Mouse (Mus musculus) heart, embryonic 15.5 days (tissue): Measurements from ENCODE around the gene Hoxa13. TPM values are rescaled to one million over a fixed set of nuclear protein-coding genes. Genes with fewer than 3 reads are reported as not detected.

Experiments used
- ATAC-seq: fragments of 200-750 bp; cut with Nextera tagmentation; replicated peaks from 2 replicates; pipeline ENCODE4 v1.8.0; 2017; ENCODE audit warnings: low read depth, moderate TSS enrichment; ENCODE audit not compliant: insufficient number of reproducible peaks, insufficient read depth, low FRiP score
- H3K27ac ChIP-seq: fragments of 300-500 bp; sonication (generic); 2 replicates; pipeline ENCODE4 v1.5.1; 2015; ENCODE audit warnings: mild to moderate bottlenecking, inconsistent platforms
- H3K27me3 ChIP-seq: fragments of 300-500 bp; sonication (generic); 2 replicates; pipeline ENCODE4 v1.6.1; 2015; ENCODE audit warnings: inconsistent platforms
- H3K36me3 ChIP-seq: fragments of 300-500 bp; sonication (generic); 2 replicates; pipeline ENCODE4 v1.6.1; 2015; ENCODE audit warnings: mild to moderate bottlenecking, inconsistent platforms
- H3K4me1 ChIP-seq: fragments of 300-500 bp; sonication (generic); replicated peaks from 2 replicates; pipeline ENCODE4 v1.6.1; 2015; ENCODE audit warnings: inconsistent platforms
- H3K4me2 ChIP-seq: fragments of 300-500 bp; sonication (generic); 2 replicates; pipeline ENCODE4 v1.6.1; 2015; ENCODE audit warnings: inconsistent platforms, mild to moderate bottlenecking, moderate library complexity
- H3K4me3 ChIP-seq: fragments of 300-500 bp; sonication (generic); 2 replicates; pipeline ENCODE4 v1.5.1; 2015; ENCODE audit warnings: mild to moderate bottlenecking, inconsistent platforms
- H3K9ac ChIP-seq: fragments of 300-500 bp; sonication (generic); 2 replicates; pipeline ENCODE4 v1.6.1; 2015; ENCODE audit warnings: mild to moderate bottlenecking, inconsistent platforms
- H3K9me3 ChIP-seq: fragments of 300-500 bp; sonication (generic); replicated peaks from 2 replicates; pipeline ENCODE4 v1.6.1; 2016; ENCODE audit warnings: inconsistent platforms
- WGBS: fragments of 180-500 bp; shearing (Covaris S2); methylation state at CpG from one replicate; pipeline ENCODE4 v1.1.7; 2015; ENCODE audit warnings: mixed read lengths; 5-methylcytosine and 5-hydroxymethylcytosine counted together
- polyA plus RNA-seq: library from polyadenylated mRNA; unstranded; fragments of >200 nt; fragmentation: Nextera tagmentation; extraction: Ambion mirVana; gene quantifications from 2 replicates; pipeline ENCODE4 v1.2.1, GENCODE M21; 2015

Hoxa13 gene
- polyA plus RNA-seq, 1 experiment from 2014 or later = not detected

- Histone ChIP-seq H3K27ac (no peak overlapping the region), H3K4me3 (no peak overlapping the region), H3K9ac (no peak overlapping the region), H3K4me1 (peaks cover 21% of the 10 kb centered on the region), H3K27me3 (peaks cover 98% of the 10 kb centered on the region), H3K9me3 (no peaks in the 10 kb centered on the region), H3K36me3 (no peaks in the 10 kb centered on the region), H3K4me2 (no peak overlapping the region; the same call in 1 of the 2 replicates)
- 2% methylated on average over 27 of the region's 27 CpGs for WGBS
- ATAC-seq = no peak
Measured at GRCm38 (mm10) chr6:52248638-52249414, 11.9 kb downstream of the Hoxa13 start.

GRCm38 (mm10) chr6:52247766-52248637 is 12.7 kb downstream of the Hoxa13 start:
- Histone ChIP-seq H3K9ac (no peak overlapping the region), H3K4me2 (no peak overlapping the region)

GRCm38 (mm10) chr6:52246916-52247315 is 13.8 kb downstream of the Hoxa13 start:
- 9% methylated on average over 3 of the region's 3 CpGs for WGBS
- no peak for ATAC-seq
- H3K36me3 ChIP-seq = no peaks in the 10 kb centered on the region
- no peak overlapping the region for H3K4me2 ChIP-seq
- no peak overlapping the region for H3K27ac ChIP-seq
- H3K4me1 ChIP-seq = peaks cover 15% of the 10 kb centered on the region
- H3K9me3 ChIP-seq = no peaks in the 10 kb centered on the region
- H3K9ac ChIP-seq = no peak overlapping the region
- no peak overlapping the region for H3K4me3 ChIP-seq
- peaks cover 98% of the 10 kb centered on the region for H3K27me3 ChIP-seq

More at GRCm38 (mm10) chr6:52247766-52248637, 12.7 kb downstream of the Hoxa13 start:
- 2% methylated on average over 23 of the region's 23 CpGs for WGBS
- ATAC-seq = no peak
- Histone ChIP-seq H3K36me3 (no peaks in the 10 kb centered on the region), H3K4me3 (no peak overlapping the region), H3K27me3 (peaks cover 98% of the 10 kb centered on the region), H3K4me1 (peaks cover 15% of the 10 kb centered on the region), H3K27ac (no peak overlapping the region), H3K9me3 (no peaks in the 10 kb centered on the region)

DNA sequence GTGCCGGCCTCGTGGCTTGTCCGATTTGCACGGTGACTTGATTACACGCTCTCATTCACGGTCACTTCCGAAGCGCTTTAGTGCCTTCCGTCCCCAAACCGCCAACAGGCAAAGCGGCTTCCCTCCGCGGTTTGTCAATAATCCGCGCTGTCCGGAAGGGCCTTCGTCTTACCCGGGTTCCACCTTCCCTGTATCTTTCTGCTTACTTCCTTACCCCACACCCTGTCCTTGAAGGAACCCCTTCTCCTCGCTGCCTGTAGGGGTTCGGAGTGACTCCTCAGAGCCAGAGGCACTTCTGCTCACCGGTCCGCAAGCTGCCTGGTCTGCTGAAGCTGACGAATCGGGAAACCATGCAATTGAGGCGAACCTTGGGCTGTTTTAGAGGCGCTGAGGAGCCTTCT is 14.3 kb downstream of the Hoxa13 start:
- peaks cover 98% of the 10 kb centered on the region for H3K27me3 ChIP-seq
- ATAC-seq = no peak
- peaks cover 15% of the 10 kb centered on the region for H3K4me1 ChIP-seq
- H3K36me3 ChIP-seq = no peaks in the 10 kb centered on the region
- no peak overlapping the region for H3K27ac ChIP-seq
- 2% methylated on average over 26 of the region's 26 CpGs for whole genome bisulfite sequencing
- H3K4me2 ChIP-seq = no peak overlapping the region
- no peaks in the 10 kb centered on the region for H3K9me3 ChIP-seq
- no peak overlapping the region for H3K9ac ChIP-seq
- H3K4me3 ChIP-seq = no peak overlapping the region; the same call in 1 of the 2 replicates

GRCm38 (mm10) chr6:52245757-52246142 is 14.9 kb downstream of the Hoxa13 start, which contains the start of gene Hoxa11:
Gene Hoxa11, minus strand, starts transcription at chr6:52245810.
- Histone ChIP-seq H3K9me3 (no peaks in the 10 kb centered on the region), H3K4me1 (peaks cover 15% of the 10 kb centered on the region), H3K36me3 (no peaks in the 10 kb centered on the region), H3K27me3 (peaks cover 98% of the 10 kb centered on the region), H3K9ac (no peak within 1 kb of the TSS), H3K4me3 (peak within 1 kb of the TSS; percentile 25), H3K4me2 (peak within 1 kb of the TSS; percentile 30), H3K27ac (no peak within 1 kb of the TSS)
- WGBS = 1% methylated on average over 20 of the region's 20 CpGs
- 0 out of 2 replicates have a peak, but pooled peaks have one; percentile 17 for ATAC-seq

DNA sequence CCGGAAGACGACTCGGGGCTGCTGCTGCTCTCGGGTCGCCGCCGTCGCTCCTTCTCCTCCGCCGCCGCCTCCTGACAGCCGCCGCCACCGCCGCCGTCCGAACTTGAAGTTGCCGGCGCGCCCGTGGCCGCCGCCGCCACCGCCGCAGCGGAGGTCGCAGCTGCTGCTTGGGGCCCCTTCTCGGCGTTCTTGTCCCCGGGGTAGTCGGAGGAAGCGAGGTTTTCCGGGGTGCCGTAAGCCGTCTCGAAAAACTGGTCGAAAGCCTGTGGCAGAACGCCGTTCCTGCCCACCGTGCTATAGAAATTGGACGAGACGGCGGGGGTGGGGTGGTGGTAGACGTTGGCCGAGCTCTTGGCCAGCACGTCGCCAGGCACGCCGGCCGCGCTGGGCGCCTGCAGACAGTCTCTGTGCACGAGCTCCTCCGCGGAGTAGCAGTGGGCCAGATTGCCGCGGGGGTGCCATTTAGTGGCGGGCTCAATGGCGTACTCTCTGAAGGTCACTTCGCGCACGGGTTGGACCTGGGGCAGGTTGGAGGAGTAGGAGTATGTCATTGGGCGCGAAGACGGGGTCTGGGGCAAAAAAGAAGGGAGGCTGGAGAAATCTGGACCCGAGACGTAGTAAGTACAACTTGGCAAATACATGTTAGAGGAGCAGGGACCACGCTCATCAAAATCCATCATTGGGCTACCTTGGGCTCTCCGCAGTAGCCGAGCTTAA is 15.5 kb downstream of the Hoxa13 start:
- H3K27me3 ChIP-seq = peaks cover 99% of the 10 kb centered on the region
- H3K27ac ChIP-seq = no peak overlapping the region
- no peaks in the 10 kb centered on the region for H3K9me3 ChIP-seq
- no peak for ATAC-seq
- no peaks in the 10 kb centered on the region for H3K36me3 ChIP-seq
- H3K4me3 ChIP-seq = peak overlapping the region; percentile 25
- peaks cover 16% of the 10 kb centered on the region for H3K4me1 ChIP-seq
- H3K9ac ChIP-seq = no peak overlapping the region
- peak overlapping the region; percentile 30 for H3K4me2 ChIP-seq
- WGBS = under 1% methylated on average over 70 of the region's 71 CpGs

DNA sequence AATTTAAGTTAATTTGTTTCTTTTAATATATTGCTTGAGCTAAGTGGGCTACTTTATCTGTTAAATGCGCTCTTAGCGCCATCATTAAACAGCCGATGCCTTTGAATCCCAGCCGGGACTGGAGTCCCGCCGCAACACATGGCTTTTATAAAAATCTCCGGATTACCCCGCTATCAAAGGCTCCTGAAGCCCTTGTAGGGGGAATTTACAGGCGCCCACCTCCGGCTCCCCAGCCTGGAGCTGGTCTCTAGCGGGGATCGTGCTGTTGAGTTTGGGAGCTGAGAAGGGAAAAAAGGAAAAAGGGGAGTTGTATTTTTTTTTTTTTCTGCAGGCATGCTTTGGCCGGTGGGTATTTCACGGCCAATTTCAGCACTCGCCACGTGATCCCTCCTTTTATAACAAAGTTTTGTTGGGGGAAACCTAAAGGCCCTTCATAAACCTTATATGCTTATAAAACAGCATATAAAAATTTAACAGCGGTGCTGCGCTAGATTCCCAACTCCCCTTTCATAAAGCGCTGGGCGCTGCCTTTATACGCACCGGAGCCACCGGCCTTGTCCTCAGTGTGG is 16.1 kb downstream of the Hoxa13 start:
- no peaks in the 10 kb centered on the region for H3K9me3 ChIP-seq
- ATAC-seq = no peak

GRCm38 (mm10) chr6:52243681-52244121 is 17.0 kb downstream of the Hoxa13 start:
- no peaks in the 10 kb centered on the region for H3K36me3 ChIP-seq
- no peak overlapping the region for H3K27ac ChIP-seq
- peaks cover 15% of the 10 kb centered on the region for H3K4me1 ChIP-seq
- no peak for ATAC-seq
- H3K4me2 ChIP-seq = no peak overlapping the region
- peaks cover 98% of the 10 kb centered on the region for H3K27me3 ChIP-seq
- H3K4me3 ChIP-seq = no peak overlapping the region
- WGBS = 2% methylated on average over 12 of the region's 12 CpGs
- H3K9me3 ChIP-seq = no peaks in the 10 kb centered on the region
- H3K9ac ChIP-seq = no peak overlapping the region

More for the DNA sequence above, 16.1 kb downstream of the Hoxa13 start:
- WGBS = 3% methylated on average over 23 of the region's 23 CpGs
- H3K27ac ChIP-seq = no peak overlapping the region
- H3K9ac ChIP-seq = no peak overlapping the region
- peak overlapping the region; percentile 25 for H3K4me3 ChIP-seq
- no peaks in the 10 kb centered on the region for H3K36me3 ChIP-seq
- H3K27me3 ChIP-seq = peaks cover 99% of the 10 kb centered on the region
- H3K4me1 ChIP-seq = peaks cover 20% of the 10 kb centered on the region
- H3K4me2 ChIP-seq = peak overlapping the region; percentile 30

DNA sequence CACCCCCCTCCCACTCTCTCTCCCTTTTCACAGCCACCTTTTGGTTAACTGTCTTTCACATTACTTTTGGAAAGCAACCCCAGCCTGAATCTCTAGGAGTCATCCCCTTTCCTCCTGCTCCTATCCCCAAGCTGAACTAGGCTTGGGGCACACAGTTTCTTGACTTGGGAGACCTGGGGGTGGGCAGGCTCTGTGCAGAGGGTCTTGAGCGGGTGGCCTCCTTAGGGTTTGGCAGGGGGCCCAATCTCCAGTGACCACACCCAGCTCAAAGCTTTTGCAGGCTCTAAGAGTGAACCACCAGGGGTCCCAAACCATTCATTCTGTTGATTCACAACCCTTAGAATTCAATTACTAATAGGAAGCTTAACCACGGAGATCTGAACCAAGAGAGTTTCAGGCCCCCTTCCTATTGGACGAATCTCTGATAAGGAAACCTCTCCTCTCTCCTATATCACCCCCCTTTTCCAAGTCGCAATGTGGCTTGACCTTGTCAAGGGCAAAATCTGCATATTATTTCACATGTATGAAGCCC is 17.8 kb downstream of the Hoxa13 start:
- no peak overlapping the region for H3K9ac ChIP-seq
- no peaks in the 10 kb centered on the region for H3K9me3 ChIP-seq
- no peak overlapping the region for H3K27ac ChIP-seq
- no peak overlapping the region for H3K4me2 ChIP-seq
- 7% methylated on average over 4 of the region's 4 CpGs for WGBS
- no peaks in the 10 kb centered on the region for H3K36me3 ChIP-seq
- no peak overlapping the region for H3K4me3 ChIP-seq
- H3K4me1 ChIP-seq = peaks cover 15% of the 10 kb centered on the region
- no peak for ATAC-seq
- peaks cover 98% of the 10 kb centered on the region for H3K27me3 ChIP-seq

GRCm38 (mm10) chr6:52241001-52241621 is 19.6 kb downstream of the Hoxa13 start:
- H3K4me2 ChIP-seq = no peak overlapping the region
- ATAC-seq = no peak
- H3K4me1 ChIP-seq = peaks cover 15% of the 10 kb centered on the region
- no peak overlapping the region for H3K4me3 ChIP-seq
- H3K27me3 ChIP-seq = peaks cover 99% of the 10 kb centered on the region
- H3K9me3 ChIP-seq = no peaks in the 10 kb centered on the region
- WGBS = 4% methylated on average over 9 of the region's 9 CpGs
- H3K9ac ChIP-seq = no peak overlapping the region
- H3K36me3 ChIP-seq = no peaks in the 10 kb centered on the region
- no peak overlapping the region for H3K27ac ChIP-seq
